Mouse (Mus musculus): Measurements from ENCODE around the gene Ranbp9.
A peak's percentile ranks its signal among the peaks of the same experiment; 100 is the strongest.

Ranbp9 gene

DNA sequence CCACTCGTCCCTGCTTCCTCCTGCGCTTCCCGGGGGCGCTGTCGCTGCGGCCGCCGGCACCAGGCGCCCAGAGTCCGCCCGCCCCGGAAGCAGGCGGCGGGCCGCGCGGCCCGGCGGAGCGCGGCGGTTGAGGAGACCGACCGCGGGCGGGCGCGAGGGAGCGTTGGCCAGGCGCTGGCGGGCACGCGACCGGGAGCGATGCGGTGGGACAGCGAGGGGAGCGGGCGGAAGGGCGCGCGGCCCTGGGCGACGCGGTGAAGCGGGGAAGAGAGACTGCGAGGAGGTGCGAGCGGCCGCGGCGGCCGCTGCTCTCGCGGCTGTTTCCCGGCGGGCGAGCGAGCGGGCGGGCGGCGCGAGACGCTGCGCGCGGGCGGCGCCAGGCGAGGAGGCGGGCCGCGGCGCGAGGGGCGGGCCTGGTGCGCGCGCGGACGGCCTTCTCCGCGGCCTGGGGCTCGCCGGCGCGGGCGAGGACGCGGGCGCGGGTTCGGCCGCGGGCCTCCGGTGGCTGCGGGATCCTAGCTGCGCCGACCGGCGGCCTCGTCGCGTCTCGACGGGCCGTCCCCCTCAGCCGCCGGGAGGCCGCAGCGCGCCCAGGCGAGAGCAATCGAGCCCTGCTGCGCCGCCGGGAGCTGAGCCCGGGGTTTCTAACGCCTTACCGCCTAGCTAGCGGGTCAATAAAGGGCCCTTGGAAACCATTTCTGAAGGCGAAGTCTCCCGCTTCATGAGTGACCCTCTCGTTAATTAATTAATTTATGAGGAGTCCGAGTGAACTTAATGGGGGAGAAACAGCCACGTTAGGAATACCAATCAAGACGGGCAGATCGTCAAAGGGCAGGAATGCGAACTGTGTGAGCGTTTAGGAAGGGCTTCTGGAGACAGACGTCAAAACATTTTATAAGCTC lies at the start of gene Ranbp9:
TSS of gene Ranbp9 (minus strand) at position 326 of the 902 bp plus-strand sequence.
- peak; percentile 80 for DNase-seq (ENCODE audit: low read depth)

GRCm38 (mm10) chr13:43530129-43530831 lies 49.2 kb upstream of the Ranbp9 start:
- no peak for DNase-seq (ENCODE audit: low read depth)

GRCm38 (mm10) chr13:43526289-43526688 lies 45.2 kb upstream of the Ranbp9 start:
- DNase-seq (ENCODE audit: low read depth) = no peak

GRCm38 (mm10) chr13:43525363-43526134 lies 44.5 kb upstream of the Ranbp9 start:
- peak; percentile 16 for DNase-seq (ENCODE audit: low read depth)

- DNase-seq (ENCODE audit: low read depth) = no peak
Observed at GRCm38 (mm10) chr13:43524491-43525362, 43.6 kb upstream of the Ranbp9 start.

DNA sequence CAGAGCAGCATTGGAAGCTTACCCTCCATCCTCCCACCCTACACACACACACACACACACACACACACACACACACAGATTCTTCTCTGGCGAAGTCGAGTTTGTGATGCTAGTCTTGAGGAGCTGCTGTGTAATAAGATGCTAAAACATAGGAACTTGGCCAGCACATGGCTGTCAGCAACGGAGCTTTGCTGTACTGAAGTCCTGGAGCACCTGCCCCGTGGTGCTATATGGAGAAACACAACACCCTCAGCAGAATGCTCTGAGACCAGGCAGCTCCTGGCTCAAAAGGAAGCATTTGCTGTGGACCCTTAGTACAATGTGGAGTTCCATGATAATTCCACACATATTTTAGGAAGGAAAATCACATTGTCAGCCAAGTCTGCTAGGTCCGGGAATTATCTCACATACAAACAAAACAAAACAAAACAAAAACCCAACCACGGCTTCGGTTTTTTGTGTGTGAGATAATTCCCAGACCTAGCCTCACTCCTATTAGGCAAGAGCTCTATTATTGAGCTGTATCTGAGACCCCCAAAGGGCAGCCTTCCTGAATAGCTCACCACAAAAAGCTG lies 42.9 kb upstream of the Ranbp9 start:
- DNase-seq (ENCODE audit: low read depth) = no peak

DNA sequence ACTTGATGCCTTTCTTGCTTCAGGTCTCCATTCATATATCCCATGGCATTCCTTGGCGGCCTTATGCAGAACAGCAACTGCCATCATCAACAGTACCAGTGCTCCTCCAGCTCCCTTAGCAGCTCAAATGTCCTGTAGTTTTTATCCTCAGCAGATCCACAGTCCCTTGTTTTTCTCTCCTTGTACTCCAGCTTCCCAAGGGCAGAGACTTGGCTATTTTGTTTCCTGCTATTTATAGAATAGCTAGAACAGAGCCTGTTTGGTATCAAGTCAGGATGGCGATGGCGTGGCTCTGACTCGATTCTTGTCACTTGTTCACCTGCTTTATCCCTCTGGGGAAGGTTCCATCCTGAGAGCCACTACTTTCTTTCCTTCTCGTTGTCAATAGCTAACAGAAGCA lies 40.9 kb upstream of the Ranbp9 start:
- no peak for DNase-seq (ENCODE audit: low read depth)

GRCm38 (mm10) chr13:43519251-43519650 lies 38.2 kb upstream of the Ranbp9 start:
- DNase-seq (ENCODE audit: low read depth) = no peak

GRCm38 (mm10) chr13:43517371-43517770 lies 36.3 kb upstream of the Ranbp9 start:
- DNase-seq (ENCODE audit: low read depth) = no peak

DNA sequence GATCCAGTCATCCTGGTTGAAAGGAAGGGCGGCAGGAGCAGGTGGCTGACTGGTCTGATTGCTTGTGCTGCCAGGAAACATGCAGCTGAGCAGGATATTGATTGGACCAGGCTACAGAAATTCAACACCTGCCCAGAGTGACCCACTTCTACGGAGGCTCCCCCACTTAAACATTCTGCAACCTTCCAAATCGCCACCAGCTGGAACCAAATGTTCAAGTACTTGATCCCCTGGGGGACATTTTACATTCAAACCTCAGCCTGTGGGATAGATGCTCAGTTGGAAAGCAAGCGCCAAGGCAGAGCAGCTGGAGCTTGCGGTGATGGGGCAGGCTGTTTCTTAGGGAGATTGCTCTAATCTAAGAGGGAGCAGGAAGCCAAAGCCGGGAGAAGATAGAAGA lies 35.8 kb upstream of the Ranbp9 start:
- DNase-seq (ENCODE audit: low read depth) = no peak

- no peak for DNase-seq (ENCODE audit: low read depth)
Observed at GRCm38 (mm10) chr13:43516119-43516518, 35.0 kb upstream of the Ranbp9 start.

DNA sequence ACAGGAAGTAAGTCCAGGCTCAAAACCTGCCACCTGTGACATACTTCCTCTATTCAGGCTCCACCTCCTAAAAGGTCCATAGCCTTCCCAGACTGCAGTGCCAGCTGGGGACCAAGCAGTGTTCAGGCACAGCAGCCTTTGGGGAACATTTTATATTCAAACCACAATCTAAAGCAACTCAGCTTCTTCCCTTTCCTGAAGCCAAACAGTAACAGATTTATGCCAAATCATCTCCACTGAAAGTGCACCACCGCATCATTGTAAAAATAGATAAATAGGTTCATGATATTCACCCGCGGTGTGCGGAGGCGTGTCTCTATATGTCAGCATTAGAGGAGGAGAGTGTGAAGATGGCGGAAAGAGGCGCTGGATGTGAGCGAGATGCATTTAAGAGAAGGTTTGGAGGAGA lies 33.9 kb upstream of the Ranbp9 start:
- DNase-seq (ENCODE audit: low read depth) = peak; percentile 18

DNA sequence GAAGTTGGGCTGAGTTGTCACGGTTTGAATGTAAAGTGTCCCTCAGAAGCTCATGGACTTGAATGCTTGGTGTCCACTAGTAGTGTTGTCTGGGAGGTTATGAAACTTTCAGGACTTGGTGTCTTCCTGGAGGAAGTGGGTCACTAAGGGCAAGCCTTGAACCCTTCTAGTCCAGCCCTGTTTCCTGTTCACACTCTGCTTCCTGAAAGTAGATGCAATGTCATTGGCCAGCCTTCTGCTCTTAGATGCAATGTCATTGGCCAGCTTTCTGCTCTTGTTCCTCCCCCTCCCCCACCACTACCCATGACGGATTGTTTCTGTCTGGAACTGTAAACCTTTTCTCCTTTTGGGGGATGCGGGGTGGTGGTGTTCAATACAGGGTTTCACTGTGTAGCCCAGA lies 31.7 kb upstream of the Ranbp9 start:
- no peak for DNase-seq (ENCODE audit: low read depth)

GRCm38 (mm10) chr13:43505798-43506197 lies 24.7 kb upstream of the Ranbp9 start:
- no peak for DNase-seq (ENCODE audit: low read depth)

DNA sequence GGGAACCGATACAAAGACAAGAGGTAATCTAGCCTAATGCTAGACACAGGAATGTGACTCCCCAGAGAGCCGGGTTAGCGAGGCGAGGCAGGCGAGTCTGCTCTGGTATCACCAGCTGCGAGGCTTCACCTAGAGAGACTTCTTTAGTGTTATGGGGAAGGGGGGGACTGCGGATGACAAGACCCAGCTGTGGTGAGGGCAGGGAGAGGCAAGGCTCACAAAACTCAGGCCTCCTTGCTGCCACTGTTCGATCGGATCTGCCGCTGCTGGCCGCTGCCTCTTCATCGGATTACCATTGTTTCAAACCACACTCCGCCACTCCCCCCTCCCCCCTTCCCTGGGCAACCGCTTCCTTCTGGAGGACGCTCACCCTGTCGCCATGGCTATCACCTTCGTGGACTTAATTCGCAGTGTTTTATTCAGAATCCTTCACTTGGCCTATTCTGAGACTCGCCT lies 22.3 kb upstream of the Ranbp9 start:
- DNase-seq (ENCODE audit: low read depth) = peak; percentile 29

DNA sequence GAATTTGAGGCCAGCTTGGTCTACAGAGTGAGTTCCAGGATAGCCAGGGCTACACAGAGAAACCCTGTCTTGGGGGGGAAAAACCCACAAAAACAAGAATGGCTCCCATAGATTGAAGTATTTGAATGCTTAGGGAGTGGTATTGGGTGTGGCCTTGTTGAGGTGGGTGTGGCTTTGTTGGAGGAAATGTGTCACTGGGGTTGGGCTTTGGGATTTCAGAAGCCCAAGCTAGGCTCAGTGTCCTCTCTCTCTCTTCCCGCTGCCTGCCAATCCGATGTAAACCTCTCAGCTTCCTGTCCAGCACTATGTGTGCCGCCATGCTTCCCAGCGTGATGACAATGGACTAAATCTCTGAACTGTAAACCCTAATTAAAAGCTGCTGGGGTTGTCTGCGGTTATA lies 20.5 kb upstream of the Ranbp9 start:
- no peak for DNase-seq (ENCODE audit: low read depth)

- DNase-seq (ENCODE audit: low read depth) = no peak
Observed at GRCm38 (mm10) chr13:43500483-43500850, 19.4 kb upstream of the Ranbp9 start.

DNA sequence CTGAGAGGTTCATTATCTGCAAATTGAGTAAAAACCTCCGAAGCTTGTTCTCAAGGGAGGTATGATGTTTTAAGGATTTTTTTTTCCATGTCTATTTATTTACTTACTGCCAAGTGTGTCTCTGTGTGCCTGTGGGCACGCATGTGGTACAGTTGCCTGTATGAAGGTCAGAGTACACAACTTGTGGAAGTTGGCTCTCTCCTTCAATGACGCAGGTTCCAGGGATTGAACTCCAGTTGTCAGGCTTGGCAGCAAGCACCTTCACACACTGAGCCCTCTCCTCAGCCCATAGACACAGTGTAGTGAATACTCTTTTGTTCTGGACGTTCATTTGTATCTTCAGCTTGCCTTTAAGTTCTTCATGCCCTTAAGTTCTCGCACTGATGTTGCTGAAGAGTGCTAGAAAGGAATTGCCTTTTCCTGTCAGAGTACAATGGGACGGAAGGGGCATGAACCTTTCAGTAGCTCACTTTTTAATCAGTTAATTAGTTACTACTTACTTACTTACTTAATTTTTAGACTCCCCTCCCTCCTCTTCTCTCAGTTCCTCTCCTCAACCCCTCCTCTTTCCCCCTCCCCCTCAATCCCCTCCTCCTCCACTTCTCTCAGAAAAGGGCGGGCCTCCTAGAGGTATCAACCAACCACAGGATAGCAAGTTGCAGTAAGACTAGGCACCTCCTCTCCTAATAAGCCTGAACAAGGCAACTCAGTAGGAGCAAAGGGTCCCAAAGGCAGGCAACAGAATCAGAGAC lies 18.8 kb upstream of the Ranbp9 start:
- DNase-seq (ENCODE audit: low read depth) = no peak

- peak; percentile 16 for DNase-seq (ENCODE audit: low read depth)
Observed at GRCm38 (mm10) chr13:43498849-43499248, 17.8 kb upstream of the Ranbp9 start.

GRCm38 (mm10) chr13:43497769-43498168 lies 16.7 kb upstream of the Ranbp9 start:
- DNase-seq (ENCODE audit: low read depth) = peak; percentile 20

Measured in induced T-regulatory cell, adult 2 months (primary cell).